Mouse (Mus musculus): ENCODE results near the gene Itpr3. TPM values are rescaled to one million over a fixed set of nuclear protein-coding genes. Genes with fewer than 3 reads are reported as not detected.

Gene Itpr3
- polyA plus RNA-seq, 1 experiment, result 27.6 TPM

GRCm38 (mm10) chr17:27032869-27033268 lies 24.2 kb upstream of the Itpr3 start:
- under 1% methylated on average over 14 of the region's 14 CpGs for WGBS
- DNase-seq (ENCODE audit: low read depth, low spot score), result no peak

- DNase-seq (ENCODE audit: low read depth, low spot score), result no peak
- 86% methylated on average over 7 of the region's 7 CpGs for WGBS
Observed at GRCm38 (mm10) chr17:27036465-27036864, 20.6 kb upstream of the Itpr3 start.

GRCm38 (mm10) chr17:27038335-27039050 lies 18.6 kb upstream of the Itpr3 start:
- DNase-seq (ENCODE audit: low read depth, low spot score), result no peak
- WGBS, result 42% methylated on average over 18 of the region's 18 CpGs

GRCm38 (mm10) chr17:27039432-27040102 lies 17.5 kb upstream of the Itpr3 start:
- no peak for DNase-seq (ENCODE audit: low read depth, low spot score)
- 81% methylated on average over 10 of the region's 10 CpGs for WGBS

- DNase-seq (ENCODE audit: low read depth, low spot score), result no peak
- WGBS, result 71% methylated on average over 20 of the region's 20 CpGs
Observed at GRCm38 (mm10) chr17:27040304-27041045, 16.6 kb upstream of the Itpr3 start.

- DNase-seq (ENCODE audit: low read depth, low spot score), result no peak
- 49% methylated on average over 10 of the region's 13 CpGs for WGBS
Observed at GRCm38 (mm10) chr17:27041046-27041786, 15.9 kb upstream of the Itpr3 start.

- WGBS, result 94% methylated on average over 2 of the region's 2 CpGs
- DNase-seq (ENCODE audit: low read depth, low spot score), result no peak
Observed at GRCm38 (mm10) chr17:27041787-27042055, 15.4 kb upstream of the Itpr3 start.

- WGBS, result 42% methylated on average over 6 of the region's 6 CpGs
- no peak for DNase-seq (ENCODE audit: low read depth, low spot score)
Observed at GRCm38 (mm10) chr17:27042840-27043239, 14.3 kb upstream of the Itpr3 start.

- 95% methylated on average over 6 of the region's 6 CpGs for WGBS
- no peak for DNase-seq (ENCODE audit: low read depth, low spot score)
Observed at GRCm38 (mm10) chr17:27045164-27045563, 11.9 kb upstream of the Itpr3 start.

- DNase-seq (ENCODE audit: low read depth, low spot score), result peak; percentile 83
- WGBS, result 35% methylated on average over 14 of the region's 14 CpGs
Observed at GRCm38 (mm10) chr17:27047762-27048444, 9.2 kb upstream of the Itpr3 start.

GRCm38 (mm10) chr17:27048445-27049239 lies 8.5 kb upstream of the Itpr3 start:
- DNase-seq (ENCODE audit: low read depth, low spot score), result no peak
- WGBS, result 23% methylated on average over 14 of the region's 14 CpGs

- WGBS, result 51% methylated on average over 5 of the region's 5 CpGs
- DNase-seq (ENCODE audit: low read depth, low spot score), result no peak
Observed at GRCm38 (mm10) chr17:27050853-27051252, 6.3 kb upstream of the Itpr3 start.

- DNase-seq (ENCODE audit: low read depth, low spot score), result no peak
- WGBS, result 10% methylated on average over 11 of the region's 11 CpGs
Observed at GRCm38 (mm10) chr17:27051514-27051913, 5.6 kb upstream of the Itpr3 start.

- DNase-seq (ENCODE audit: low read depth, low spot score), result no peak
Observed at GRCm38 (mm10) chr17:27056170-27056569, 934 bp upstream of the Itpr3 start.

GRCm38 (mm10) chr17:27057517-27058055 lies 482 bp downstream of the Itpr3 start:
- 6% methylated on average over 24 of the region's 24 CpGs for WGBS
- DNase-seq (ENCODE audit: low read depth, low spot score), result no peak

More at GRCm38 (mm10) chr17:27056170-27056569, 934 bp upstream of the Itpr3 start:
- 1% methylated on average over 13 of the region's 13 CpGs for WGBS

- 21% methylated on average over 8 of the region's 8 CpGs for whole genome bisulfite sequencing
- DNase-seq (ENCODE audit: low read depth, low spot score), result no peak
Observed at GRCm38 (mm10) chr17:27060698-27061097, 3.6 kb downstream of the Itpr3 start.

GRCm38 (mm10) chr17:27061727-27062126 lies 4.6 kb downstream of the Itpr3 start:
- 95% methylated on average over 3 of the region's 3 CpGs for WGBS
- DNase-seq (ENCODE audit: low read depth, low spot score), result no peak

GRCm38 (mm10) chr17:27062684-27063083 lies 5.6 kb downstream of the Itpr3 start:
- no peak for DNase-seq (ENCODE audit: low read depth, low spot score)
- WGBS, result 84% methylated on average over 7 of the region's 7 CpGs

All from large intestine, adult 2 months (tissue).